Mouse (Mus musculus) small intestine, adult 2 months (tissue): ENCODE results near the gene Pld3. TPM values are rescaled to one million over a fixed set of nuclear protein-coding genes. Genes with fewer than 3 reads are reported as not detected.

Source experiments
- H3K27ac ChIP-seq: fragments of 200-500 bp; 2 replicates; pipeline ENCODE4 v1.5.1; 2012; ENCODE audit warnings: low read depth, low read length, control low read depth, inconsistent platforms; ENCODE audit not compliant: insufficient read depth
- H3K27me3 ChIP-seq: fragments of 200-500 bp; 2 replicates; pipeline ENCODE4 v1.6.1; 2012; ENCODE audit warnings: mild to moderate bottlenecking, moderate library complexity, low read length, inconsistent platforms; ENCODE audit not compliant: control insufficient read depth, insufficient read depth
- H3K36me3 ChIP-seq: fragments of 200-500 bp; 2 replicates; pipeline ENCODE4 v1.6.1; 2012; ENCODE audit warnings: mild to moderate bottlenecking, low read length, control low read depth, inconsistent platforms; ENCODE audit not compliant: control insufficient read depth, insufficient read depth
- H3K4me1 ChIP-seq: fragments of 200-500 bp; 2 replicates; pipeline ENCODE4 v1.6.1; 2012; ENCODE audit warnings: low read length, inconsistent platforms, mixed read lengths; ENCODE audit not compliant: control insufficient read depth, insufficient read depth, insufficient read length
- H3K4me3 ChIP-seq: fragments of 200-500 bp; 2 replicates; pipeline ENCODE4 v1.5.1; 2012; ENCODE audit warnings: low read depth, mild to moderate bottlenecking, control low read depth, inconsistent platforms, low read length, moderate library complexity
- CTCF ChIP-seq: fragments of 200-500 bp; IDR thresholded peaks from 2 replicates; pipeline ENCODE4 v1.5.1; 2012; ENCODE audit warnings: low read depth, mild to moderate bottlenecking, control low read depth, inconsistent platforms, low read length, moderate library complexity, mixed read lengths; ENCODE audit not compliant: insufficient replicate concordance, insufficient read length; ENCODE audit errors: extremely low read depth
- POLR2A ChIP-seq: fragments of 200-500 bp; IDR thresholded peaks from 2 replicates; pipeline ENCODE4 v1.6.1; 2012; ENCODE audit warnings: low read depth, mild to moderate bottlenecking, control low read depth, inconsistent platforms, low read length, moderate library complexity
- WGBS: fragments of 180-500 bp; shearing (Covaris S2); methylation state at CpG from one replicate; pipeline ENCODE4 v1.1.7; 2018; 5-methylcytosine and 5-hydroxymethylcytosine counted together
- polyA plus RNA-seq: library from polyadenylated mRNA; depleted of rRNA; stranded (reverse); fragments of >200 nt; gene quantifications from 2 replicates; pipeline ENCODE4 v1.2.3, GENCODE M21; 2012

The Pld3 gene
- polyA plus RNA-seq, 1 experiment = 75.6 TPM

GRCm38 (mm10) chr7:27569580-27570224 lies 16.7 kb upstream of the Pld3 start:
- peaks cover 35% of the 10 kb centered on the region for H3K36me3 ChIP-seq
- no peak overlapping the region for H3K4me3 ChIP-seq
- H3K27me3 ChIP-seq = no peaks in the 10 kb centered on the region
- no peaks in the 10 kb centered on the region; the same call in 1 of the 2 replicates for H3K4me1 ChIP-seq
- WGBS = 80% methylated on average over 5 of the region's 5 CpGs
- TF ChIP-seq CTCF (no peak), POLR2A (no peak)
- H3K27ac ChIP-seq = no peak overlapping the region

- Histone ChIP-seq H3K36me3 (peaks cover 31% of the 10 kb centered on the region), H3K4me1 (no peaks in the 10 kb centered on the region), H3K27ac (no peak overlapping the region), H3K27me3 (no peaks in the 10 kb centered on the region), H3K4me3 (no peak overlapping the region)
- 64% methylated on average over 1 of the region's 1 CpGs for WGBS
- TF ChIP-seq POLR2A = no peak
- no peak for TF ChIP-seq CTCF
These were observed 8.0 kb upstream of the Pld3 start for GRCm38 (mm10) chr7:27560978-27561377.

- Histone ChIP-seq H3K4me3 (no peak overlapping the region), H3K4me1 (no peaks in the 10 kb centered on the region), H3K36me3 (peaks cover 29% of the 10 kb centered on the region), H3K27me3 (no peaks in the 10 kb centered on the region), H3K27ac (no peak overlapping the region)
- no peak for TF ChIP-seq POLR2A
- TF ChIP-seq CTCF = no peak
- WGBS = 65% methylated on average over 8 of the region's 8 CpGs
These were observed 7.4 kb upstream of the Pld3 start for GRCm38 (mm10) chr7:27560291-27560887.

- Histone ChIP-seq H3K36me3 (0 out of 2 replicates have a peak, but pooled peaks cover 2% of the 10 kb centered on the region), H3K4me3 (no peak overlapping the region), H3K27me3 (no peaks in the 10 kb centered on the region), H3K27ac (no peak overlapping the region), H3K4me1 (no peaks in the 10 kb centered on the region; the same call in 1 of the 2 replicates)
- 40% methylated on average over 5 of the region's 5 CpGs for WGBS
- no peak for TF ChIP-seq POLR2A
- TF ChIP-seq CTCF = no peak
These were observed 948 bp downstream of the Pld3 start for GRCm38 (mm10) chr7:27552070-27552469.

- Histone ChIP-seq H3K27ac (no peak overlapping the region), H3K27me3 (no peaks in the 10 kb centered on the region), H3K4me3 (no peak overlapping the region), H3K36me3 (no peaks in the 10 kb centered on the region), H3K4me1 (no peaks in the 10 kb centered on the region; the same call in 1 of the 2 replicates)
- TF ChIP-seq CTCF = no peak
- no peak for TF ChIP-seq POLR2A
- WGBS = 77% methylated on average over 6 of the region's 6 CpGs
These were observed 3.4 kb downstream of the Pld3 start for GRCm38 (mm10) chr7:27549597-27549996.

- Histone ChIP-seq H3K36me3 (no peaks in the 10 kb centered on the region), H3K27ac (peak overlapping the region; percentile 43; the same call in 1 of the 2 replicates), H3K4me3 (peak overlapping the region; percentile 30), H3K27me3 (no peaks in the 10 kb centered on the region), H3K4me1 (peaks cover 15% of the 10 kb centered on the region)
- TF ChIP-seq CTCF (no peak), POLR2A (no peak)
- 78% methylated on average over 12 of the region's 12 CpGs for WGBS
These were observed 8.2 kb downstream of the Pld3 start for GRCm38 (mm10) chr7:27544675-27545370.

- no peak overlapping the region for H3K4me3 ChIP-seq
- TF ChIP-seq POLR2A (no peak), CTCF (no peak)
These were observed 9.2 kb downstream of the Pld3 start for GRCm38 (mm10) chr7:27543851-27544250.

GRCm38 (mm10) chr7:27543065-27543464 lies 10.0 kb downstream of the Pld3 start:
- H3K27ac ChIP-seq = no peak overlapping the region
- no peaks in the 10 kb centered on the region for H3K36me3 ChIP-seq
- peak overlapping the region; percentile 73; the same call in 1 of the 2 replicates for H3K4me3 ChIP-seq
- TF ChIP-seq CTCF = no peak
- TF ChIP-seq POLR2A = no peak
- H3K27me3 ChIP-seq = no peaks in the 10 kb centered on the region
- 28% methylated on average over 6 of the region's 6 CpGs for WGBS
- peaks cover 15% of the 10 kb centered on the region for H3K4me1 ChIP-seq

More at GRCm38 (mm10) chr7:27543851-27544250, 9.2 kb downstream of the Pld3 start:
- H3K4me1 ChIP-seq = peaks cover 15% of the 10 kb centered on the region
- no peaks in the 10 kb centered on the region for H3K27me3 ChIP-seq
- no peak overlapping the region for H3K27ac ChIP-seq
- 85% methylated on average over 4 of the region's 4 CpGs for WGBS
- no peaks in the 10 kb centered on the region for H3K36me3 ChIP-seq
